Mouse (Mus musculus): ENCODE results near the gene Focad.

GRCm38 (mm10) chr4:88261349-88261748 is 166.9 kb downstream of the Focad start:
- TF ChIP-seq POLR2A (IDR thresholded peaks at IDR 0.05; ENCODE audit: borderline replicate concordance, insufficient read depth, low read length) = no peak
- TF ChIP-seq CTCF (IDR thresholded peaks at IDR 0.05; ENCODE audit: borderline replicate concordance, insufficient read depth, low read depth, low read length) = no peak

All from cerebellum, adult 2 months (tissue).